Mouse (Mus musculus): ENCODE data around the gene Bdkrb2. TPM values are rescaled to one million over a fixed set of nuclear protein-coding genes. Genes with fewer than 3 reads are reported as not detected.

Bdkrb2 gene
- polyA plus RNA-seq, 1 experiment from 2014 or later = not detected

DNA sequence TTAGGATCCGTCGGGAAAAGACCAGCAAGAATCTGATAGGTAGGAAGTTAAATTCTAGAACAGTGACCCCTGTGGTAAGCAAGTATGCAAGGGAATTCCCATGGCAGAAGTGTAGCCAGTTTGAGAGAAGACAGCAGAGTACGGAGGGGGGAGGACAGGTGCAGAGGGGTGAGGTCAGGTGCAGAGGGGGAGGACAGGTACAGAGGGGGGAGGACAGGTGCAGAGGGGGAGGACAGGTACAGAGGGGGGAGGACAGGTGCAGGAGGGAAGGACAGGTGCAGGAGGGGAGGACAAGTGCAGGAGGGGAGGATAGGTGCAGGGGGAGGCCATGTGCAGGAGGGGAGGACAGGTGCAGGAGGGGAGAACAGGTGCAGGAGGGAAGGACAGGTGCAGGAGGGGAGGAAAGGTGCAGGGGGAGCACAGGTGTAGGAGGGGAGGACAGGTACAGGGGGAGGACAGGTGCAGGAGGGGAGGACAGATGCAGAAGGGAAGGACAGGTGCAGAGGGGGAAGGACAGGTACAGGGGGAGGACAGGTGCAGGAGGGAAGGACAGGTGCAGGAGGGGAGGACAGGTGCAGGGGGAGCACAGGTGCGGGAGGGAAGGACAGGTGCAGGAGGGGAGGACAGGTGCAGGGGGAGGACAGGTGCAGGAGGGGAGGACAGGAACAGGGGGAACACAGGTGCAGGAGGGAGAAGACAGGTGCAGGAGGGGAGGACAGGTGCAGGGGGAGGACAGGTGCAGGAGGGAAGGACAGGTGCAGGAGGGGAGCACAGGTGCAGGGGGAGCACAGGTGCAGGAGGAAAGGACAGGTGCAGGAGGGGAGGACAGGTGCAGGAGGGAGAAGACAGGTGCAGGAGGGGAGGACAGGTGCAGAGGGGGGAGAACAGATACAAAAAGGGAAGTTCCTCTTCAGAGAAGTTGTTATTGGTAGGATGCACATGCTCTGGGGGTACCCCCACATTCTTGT, 12.9 kb upstream of the Bdkrb2 start:
- Histone ChIP-seq H3K4me3 (ENCODE audit: low read depth, low read length) (no peak overlapping the region), H3K9ac (ENCODE audit: low read depth, low read length) (no peak overlapping the region), H3K9me3 (ENCODE audit: control insufficient read depth, low read length) (no peaks in the 10 kb centered on the region), H3K4me2 (no peak overlapping the region), H3K36me3 (ENCODE audit: control insufficient read depth, insufficient read depth, low read length) (no peaks in the 10 kb centered on the region), H3K4me1 (replicated peaks; ENCODE audit: control insufficient read depth, insufficient read depth, low read length) (no peaks in the 10 kb centered on the region), H3K27me3 (replicated peaks; ENCODE audit: control insufficient read depth, insufficient read depth, low read length) (no peaks in the 10 kb centered on the region), H3K27ac (ENCODE audit: low read depth, low read length) (no peak overlapping the region)
- ATAC-seq (replicated peaks; ENCODE audit: low FRiP score) = no peak
- 65% methylated on average over 4 of the region's 4 CpGs for WGBS
- DNase-seq (ENCODE audit: low spot score) = no peak

GRCm38 (mm10) chr12:105551551-105551989, 11.5 kb upstream of the Bdkrb2 start:
- DNase-seq (ENCODE audit: low spot score) (no peak), ATAC-seq (replicated peaks; ENCODE audit: low FRiP score) (no peak)
- no peak overlapping the region for H3K4me2 ChIP-seq
- WGBS = 53% methylated on average over 6 of the region's 6 CpGs
- no peak overlapping the region for H3K4me3 ChIP-seq (ENCODE audit: low read depth, low read length)
- H3K9me3 ChIP-seq (ENCODE audit: control insufficient read depth, low read length) = no peaks in the 10 kb centered on the region
- H3K36me3 ChIP-seq (ENCODE audit: control insufficient read depth, insufficient read depth, low read length) = no peaks in the 10 kb centered on the region
- no peak overlapping the region for H3K27ac ChIP-seq (ENCODE audit: low read depth, low read length)
- no peaks in the 10 kb centered on the region for H3K27me3 ChIP-seq (replicated peaks; ENCODE audit: control insufficient read depth, insufficient read depth, low read length)
- H3K9ac ChIP-seq (ENCODE audit: low read depth, low read length) = no peak overlapping the region
- no peaks in the 10 kb centered on the region for H3K4me1 ChIP-seq (replicated peaks; ENCODE audit: control insufficient read depth, insufficient read depth, low read length)

DNA sequence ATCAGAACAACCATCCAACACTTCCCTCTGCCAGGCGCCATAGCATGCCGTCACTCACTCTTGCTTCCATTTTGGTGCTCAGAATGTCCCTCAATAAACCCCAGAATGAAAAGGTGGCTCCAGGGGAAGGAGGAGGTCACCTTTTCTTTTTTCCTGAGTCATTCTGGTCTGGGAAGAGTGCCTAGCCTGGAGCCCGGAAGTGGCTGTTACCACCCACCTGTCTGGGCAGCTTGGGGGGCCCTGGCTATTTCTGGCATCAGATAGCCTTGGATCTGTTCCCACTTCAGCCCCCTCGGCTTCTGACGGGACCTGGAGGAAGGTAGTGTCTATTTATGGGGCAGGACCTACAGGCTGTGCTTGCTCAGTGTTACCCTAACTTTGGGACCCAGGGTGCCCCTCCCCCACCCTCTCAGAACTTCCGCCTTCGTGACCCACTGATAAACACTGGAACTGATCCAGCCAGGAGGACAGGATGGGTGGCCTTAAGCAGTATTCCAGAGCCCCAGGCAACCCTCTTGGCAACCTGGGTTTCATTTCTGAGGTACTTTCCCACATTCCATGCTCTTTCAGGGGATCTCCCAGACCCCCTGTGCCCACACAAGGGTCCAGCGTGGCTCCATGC, 8.8 kb upstream of the Bdkrb2 start:
- H3K4me2 ChIP-seq = no peak overlapping the region
- H3K27ac ChIP-seq (ENCODE audit: low read depth, low read length) = no peak overlapping the region
- DNase-seq (ENCODE audit: low spot score) (no peak), ATAC-seq (replicated peaks; ENCODE audit: low FRiP score) (no peak)
- H3K4me1 ChIP-seq (replicated peaks; ENCODE audit: control insufficient read depth, insufficient read depth, low read length) = no peaks in the 10 kb centered on the region
- no peak overlapping the region for H3K4me3 ChIP-seq (ENCODE audit: low read depth, low read length)
- H3K9me3 ChIP-seq (ENCODE audit: control insufficient read depth, low read length) = no peaks in the 10 kb centered on the region
- no peak overlapping the region for H3K9ac ChIP-seq (ENCODE audit: low read depth, low read length)
- H3K36me3 ChIP-seq (ENCODE audit: control insufficient read depth, insufficient read depth, low read length) = no peaks in the 10 kb centered on the region
- WGBS = 64% methylated on average over 8 of the region's 8 CpGs
- no peaks in the 10 kb centered on the region for H3K27me3 ChIP-seq (replicated peaks; ENCODE audit: control insufficient read depth, insufficient read depth, low read length)

DNA sequence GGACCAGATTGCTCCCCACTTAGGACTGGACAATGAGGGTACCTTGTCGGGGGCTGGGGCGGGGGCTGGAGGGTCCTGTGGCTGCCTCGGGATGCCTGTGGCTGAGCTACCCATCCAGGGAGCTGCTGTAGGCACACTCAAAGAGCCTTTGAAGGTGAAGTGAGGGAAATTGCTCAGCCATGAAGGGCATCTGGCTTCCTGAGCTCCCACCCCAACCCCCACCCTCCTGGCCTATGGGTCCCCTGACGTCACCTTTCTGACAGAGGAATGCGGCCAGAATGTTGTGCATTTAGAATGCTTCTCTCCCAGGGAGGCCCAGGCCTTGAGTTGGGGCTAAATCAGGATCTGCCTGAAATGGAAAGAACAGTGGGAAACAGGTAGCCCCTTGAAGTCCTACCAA, 7.9 kb upstream of the Bdkrb2 start:
- Histone ChIP-seq H3K4me2 (no peak overlapping the region), H3K27ac (ENCODE audit: low read depth, low read length) (no peak overlapping the region), H3K4me1 (replicated peaks; ENCODE audit: control insufficient read depth, insufficient read depth, low read length) (no peaks in the 10 kb centered on the region), H3K9me3 (ENCODE audit: control insufficient read depth, low read length) (no peaks in the 10 kb centered on the region), H3K9ac (ENCODE audit: low read depth, low read length) (no peak overlapping the region), H3K4me3 (ENCODE audit: low read depth, low read length) (no peak overlapping the region), H3K36me3 (ENCODE audit: control insufficient read depth, insufficient read depth, low read length) (no peaks in the 10 kb centered on the region), H3K27me3 (replicated peaks; ENCODE audit: control insufficient read depth, insufficient read depth, low read length) (no peaks in the 10 kb centered on the region)
- DNase-seq (ENCODE audit: low spot score) = no peak
- no peak for ATAC-seq (replicated peaks; ENCODE audit: low FRiP score)
- 75% methylated on average over 5 of the region's 5 CpGs for WGBS

DNA sequence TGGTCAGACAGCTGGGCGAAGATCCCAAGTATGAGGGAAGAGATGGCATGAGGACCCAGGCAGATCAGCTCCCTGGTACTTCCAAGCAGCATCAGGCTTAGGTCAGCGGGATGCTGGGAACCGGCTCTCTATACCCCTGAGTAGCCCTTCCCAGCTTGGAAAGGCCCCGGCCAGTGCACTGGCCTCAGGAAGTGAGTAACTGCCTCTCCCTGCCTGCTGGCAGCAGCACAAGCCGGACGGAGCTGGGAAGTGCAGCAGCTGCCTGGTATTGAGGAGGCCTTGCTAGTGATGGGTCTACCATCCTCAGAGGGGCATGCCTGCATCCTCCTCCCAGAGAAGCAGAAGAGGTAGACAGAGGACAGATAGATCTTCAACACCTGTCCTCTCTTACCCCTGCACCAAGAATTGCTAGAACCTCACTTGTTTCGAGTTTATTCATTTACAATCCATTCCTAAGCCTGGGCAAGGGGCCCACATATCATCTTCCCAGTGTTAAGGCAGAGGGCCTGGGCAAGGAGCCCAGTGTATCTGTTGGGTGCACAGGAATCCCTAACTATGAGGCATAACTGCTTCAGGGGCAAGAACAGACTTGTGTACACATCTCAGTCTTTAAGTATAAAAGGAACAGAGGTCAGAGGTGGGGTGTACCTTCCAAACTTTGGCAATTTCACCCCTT, 5.6 kb upstream of the Bdkrb2 start:
- 67% methylated on average over 7 of the region's 7 CpGs for WGBS

GRCm38 (mm10) chr12:105561007-105561534, 2.0 kb upstream of the Bdkrb2 start:
- WGBS = 61% methylated on average over 8 of the region's 8 CpGs

More for the DNA sequence above, 5.6 kb upstream of the Bdkrb2 start:
- H3K36me3 ChIP-seq (ENCODE audit: control insufficient read depth, insufficient read depth, low read length) = no peaks in the 10 kb centered on the region
- H3K27ac ChIP-seq (ENCODE audit: low read depth, low read length) = no peak overlapping the region
- no peaks in the 10 kb centered on the region; the same call in 1 of the 2 replicates for H3K4me1 ChIP-seq (replicated peaks; ENCODE audit: control insufficient read depth, insufficient read depth, low read length)
- no peak overlapping the region for H3K4me2 ChIP-seq
- no peaks in the 10 kb centered on the region for H3K9me3 ChIP-seq (ENCODE audit: control insufficient read depth, low read length)
- H3K9ac ChIP-seq (ENCODE audit: low read depth, low read length) = no peak overlapping the region
- ATAC-seq (replicated peaks; ENCODE audit: low FRiP score) = no peak
- H3K4me3 ChIP-seq (ENCODE audit: low read depth, low read length) = no peak overlapping the region
- H3K27me3 ChIP-seq (replicated peaks; ENCODE audit: control insufficient read depth, insufficient read depth, low read length) = peaks cover 17% of the 10 kb centered on the region
- DNase-seq (ENCODE audit: low spot score) = no peak

GRCm38 (mm10) chr12:105562056-105562820, 788 bp upstream of the Bdkrb2 start:
- WGBS = 34% methylated on average over 8 of the region's 8 CpGs
- Histone ChIP-seq H3K27ac (ENCODE audit: low read depth, low read length) (no peak overlapping the region), H3K4me1 (replicated peaks; ENCODE audit: control insufficient read depth, insufficient read depth, low read length) (no peaks in the 10 kb centered on the region; the same call in 1 of the 2 replicates), H3K9ac (ENCODE audit: low read depth, low read length) (no peak overlapping the region), H3K27me3 (replicated peaks; ENCODE audit: control insufficient read depth, insufficient read depth, low read length) (peaks cover 50% of the 10 kb centered on the region), H3K36me3 (ENCODE audit: control insufficient read depth, insufficient read depth, low read length) (no peaks in the 10 kb centered on the region), H3K4me3 (ENCODE audit: low read depth, low read length) (no peak overlapping the region), H3K4me2 (no peak overlapping the region; the same call in 1 of the 2 replicates), H3K9me3 (ENCODE audit: control insufficient read depth, low read length) (no peaks in the 10 kb centered on the region)
- no peak for DNase-seq (ENCODE audit: low spot score)
- no peak for ATAC-seq (replicated peaks; ENCODE audit: low FRiP score)

More at GRCm38 (mm10) chr12:105561007-105561534, 2.0 kb upstream of the Bdkrb2 start:
- no peak overlapping the region for H3K9ac ChIP-seq (ENCODE audit: low read depth, low read length)
- ATAC-seq (replicated peaks; ENCODE audit: low FRiP score) = no peak
- peaks cover 50% of the 10 kb centered on the region for H3K27me3 ChIP-seq (replicated peaks; ENCODE audit: control insufficient read depth, insufficient read depth, low read length)
- H3K27ac ChIP-seq (ENCODE audit: low read depth, low read length) = no peak overlapping the region
- no peaks in the 10 kb centered on the region for H3K36me3 ChIP-seq (ENCODE audit: control insufficient read depth, insufficient read depth, low read length)
- no peak overlapping the region for H3K4me2 ChIP-seq
- H3K4me1 ChIP-seq (replicated peaks; ENCODE audit: control insufficient read depth, insufficient read depth, low read length) = no peaks in the 10 kb centered on the region; the same call in 1 of the 2 replicates
- no peak overlapping the region for H3K4me3 ChIP-seq (ENCODE audit: low read depth, low read length)
- no peak for DNase-seq (ENCODE audit: low spot score)
- no peaks in the 10 kb centered on the region for H3K9me3 ChIP-seq (ENCODE audit: control insufficient read depth, low read length)
